Mouse (Mus musculus): Measurements from ENCODE around the gene Dph7.

Dph7 gene

DNA sequence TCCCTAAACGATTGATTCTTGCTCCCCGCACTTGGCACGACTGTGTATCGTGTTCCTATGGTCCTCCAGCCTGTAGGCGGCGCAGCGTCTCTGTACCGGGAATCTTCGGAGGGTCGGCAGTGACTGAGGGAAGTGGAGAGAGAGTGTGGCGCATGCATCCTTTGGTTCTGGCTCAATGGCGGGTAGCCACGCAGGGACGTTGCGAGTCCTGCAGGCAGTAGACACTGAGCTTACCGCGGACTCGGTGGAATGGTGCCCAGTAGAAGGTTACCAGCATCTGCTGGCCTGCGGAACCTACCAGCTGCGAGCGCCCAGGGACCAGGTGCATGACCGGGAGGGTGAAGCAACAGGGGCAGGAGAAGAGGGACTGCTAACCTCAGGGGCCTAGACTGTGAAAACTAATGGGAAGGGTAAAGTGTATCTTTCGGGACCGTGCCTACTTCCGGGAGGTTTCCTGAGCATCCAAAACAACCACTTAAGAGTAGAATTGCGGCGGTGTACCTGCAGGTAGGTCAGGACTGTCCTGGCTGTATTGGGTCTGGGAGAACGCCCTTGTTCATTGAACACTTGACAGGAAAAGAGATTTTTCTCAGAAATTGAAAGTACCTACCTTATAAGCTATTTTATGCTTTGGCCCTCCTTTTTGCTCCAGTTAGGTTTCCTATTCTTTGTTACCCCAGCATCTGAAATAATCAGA lies at the start of gene Dph7:
Gene Dph7, plus strand, starts transcription at position 97 of the 697 bp plus-strand sequence.
- DNase-seq (ENCODE audit: low spot score in 2 of 2): peak; percentile 93 to 95

DNA sequence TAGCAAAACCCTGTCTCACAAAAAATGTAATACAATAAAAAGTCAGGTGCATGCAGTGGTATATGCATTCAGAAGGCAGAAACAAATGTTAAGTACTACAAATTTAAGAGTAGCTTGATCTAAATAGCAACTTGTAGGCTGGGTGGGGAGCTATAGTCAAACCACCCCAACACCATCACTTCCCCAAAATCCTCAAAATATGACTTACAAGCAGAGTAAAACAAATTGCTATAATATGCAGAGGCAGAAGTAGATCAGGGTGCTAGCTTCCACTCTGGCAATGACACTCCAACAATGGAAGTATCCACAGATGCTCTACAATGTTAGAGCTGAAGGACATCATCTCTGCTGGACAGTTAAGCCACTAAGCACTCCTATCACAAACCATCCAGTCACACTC lies 49.6 kb upstream of the Dph7 start:
- DNase-seq (ENCODE audit: low spot score in 2 of 2): no peak

DNA sequence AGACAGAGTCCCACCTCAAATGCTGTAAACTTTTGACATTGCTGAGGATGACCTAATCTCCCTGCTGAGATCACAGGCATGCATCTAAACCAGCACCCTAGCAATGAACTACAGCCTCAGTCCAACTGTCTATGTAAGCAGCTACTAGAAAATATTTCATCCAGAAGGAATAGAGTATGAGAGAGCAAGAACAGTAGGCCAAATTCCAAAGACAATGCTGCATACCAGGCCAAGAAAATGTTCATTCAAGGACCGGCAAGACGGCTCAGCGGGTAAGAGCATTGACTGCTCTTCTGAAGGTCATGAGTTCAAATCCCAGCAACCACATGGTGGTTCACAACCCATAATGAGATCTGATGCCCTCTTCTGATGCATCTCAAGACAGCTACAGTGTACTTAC lies 47.4 kb upstream of the Dph7 start:
- no peak for DNase-seq (ENCODE audit: low spot score in 2 of 2)

DNA sequence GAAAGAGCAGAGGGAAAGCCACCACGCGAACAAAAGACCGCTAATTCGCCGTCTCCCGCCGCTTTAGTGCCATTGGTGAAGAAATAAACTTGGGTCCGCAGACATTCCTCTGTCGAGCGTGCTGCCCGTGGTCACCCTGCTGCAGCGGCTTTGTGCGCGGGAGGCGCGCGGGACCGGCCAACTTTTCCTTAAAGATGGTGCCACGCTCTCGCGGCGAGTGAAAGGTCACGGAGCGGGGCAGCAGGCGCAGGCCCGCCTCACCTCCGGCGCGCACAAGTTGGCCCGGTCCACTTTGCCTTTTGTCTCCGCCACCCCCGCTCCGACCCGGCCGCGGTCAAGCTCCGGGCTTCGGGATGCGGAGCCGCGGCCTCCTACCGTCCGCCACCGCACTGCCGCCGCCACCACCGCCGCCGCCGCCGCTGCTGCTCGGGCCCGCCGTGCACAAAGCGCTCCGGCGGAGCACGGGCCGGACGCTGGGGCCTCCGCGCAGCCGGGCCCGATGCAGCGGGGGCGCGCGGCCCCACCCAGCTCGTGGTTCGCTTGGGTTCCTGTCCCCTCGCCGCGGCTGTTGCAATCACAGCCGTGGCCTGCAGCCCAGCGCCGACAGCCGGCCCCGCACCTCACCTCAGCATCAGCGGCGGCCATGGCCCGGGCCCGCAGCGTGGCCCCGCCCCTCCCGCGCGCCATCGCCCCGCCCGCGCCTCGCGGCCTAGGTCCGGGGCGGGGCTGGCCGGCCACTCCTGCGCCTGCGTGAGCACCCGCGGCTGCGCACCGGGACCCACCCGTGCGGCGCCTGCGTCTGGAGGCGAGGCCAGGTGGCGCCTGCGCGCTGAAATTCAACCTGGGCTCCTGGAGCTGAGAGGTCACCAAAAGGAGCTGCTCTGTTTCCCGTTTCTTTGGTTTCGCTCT lies 43.0 kb upstream of the Dph7 start, which contains the start of gene Ehmt1:
Gene Ehmt1, minus strand, starts transcription at position 685 of the 909 bp plus-strand sequence.
- DNase-seq (ENCODE audit: low spot score in 2 of 2): peak; percentile 90 to 94

DNA sequence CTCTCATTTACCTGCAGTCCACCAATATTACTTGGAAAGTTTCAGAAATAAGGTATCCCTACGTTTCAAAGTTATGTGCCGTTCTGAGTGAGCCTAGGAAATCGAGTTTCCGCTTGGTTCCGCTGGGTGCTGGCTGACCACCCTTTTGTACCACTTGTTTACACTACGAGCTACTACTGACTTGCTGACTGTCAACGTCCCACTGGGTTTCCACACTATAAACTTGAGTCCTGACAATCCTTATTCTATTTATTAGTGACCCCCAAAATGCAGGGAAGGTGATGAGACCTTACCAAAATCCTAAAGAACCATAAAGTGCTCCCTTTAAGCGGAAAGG lies 42.4 kb upstream of the Dph7 start:
- no peak for DNase-seq (ENCODE audit: low spot score in 2 of 2)

DNA sequence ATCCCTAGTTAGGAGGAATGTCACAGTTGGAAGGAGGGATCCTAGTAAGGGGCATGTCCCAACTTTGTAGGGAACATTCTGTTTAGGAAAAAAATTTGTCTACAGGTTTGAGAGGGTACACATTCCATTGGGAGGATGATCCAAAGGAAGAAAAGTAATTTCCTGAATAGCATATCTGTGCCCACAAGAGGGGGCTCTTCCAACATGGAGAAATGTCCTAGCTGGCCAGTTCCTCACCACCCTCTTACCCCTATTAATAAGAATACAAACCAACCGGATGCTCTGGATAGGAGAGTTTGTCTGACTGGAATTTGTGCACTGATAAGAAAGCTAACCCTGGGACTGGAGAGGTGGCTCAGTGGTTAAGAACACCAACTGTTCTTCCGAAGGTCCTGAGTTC lies 38.6 kb upstream of the Dph7 start:
- no peak for DNase-seq (ENCODE audit: low spot score in 2 of 2)

DNA sequence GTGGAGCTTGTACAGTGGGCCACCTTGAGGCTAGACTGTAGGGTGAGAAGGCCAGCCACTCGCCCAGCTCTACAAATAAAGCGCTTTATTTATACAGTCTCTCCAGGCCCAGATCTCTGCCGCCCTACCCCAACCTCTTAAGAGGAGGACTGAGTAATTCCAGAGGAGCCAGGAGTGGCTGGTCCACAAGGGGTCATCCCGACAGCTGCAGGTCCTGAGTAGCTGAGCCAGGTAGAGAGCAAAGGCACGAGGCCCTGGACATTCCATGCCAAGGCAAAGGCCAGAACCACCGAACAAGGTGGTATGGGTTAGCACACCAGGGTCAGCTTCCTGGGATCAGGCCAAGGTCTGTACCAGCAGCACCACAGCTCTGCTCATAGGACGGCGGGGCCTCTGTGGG lies 36.9 kb upstream of the Dph7 start:
- DNase-seq (ENCODE audit: low spot score in 2 of 2): no peak

DNA sequence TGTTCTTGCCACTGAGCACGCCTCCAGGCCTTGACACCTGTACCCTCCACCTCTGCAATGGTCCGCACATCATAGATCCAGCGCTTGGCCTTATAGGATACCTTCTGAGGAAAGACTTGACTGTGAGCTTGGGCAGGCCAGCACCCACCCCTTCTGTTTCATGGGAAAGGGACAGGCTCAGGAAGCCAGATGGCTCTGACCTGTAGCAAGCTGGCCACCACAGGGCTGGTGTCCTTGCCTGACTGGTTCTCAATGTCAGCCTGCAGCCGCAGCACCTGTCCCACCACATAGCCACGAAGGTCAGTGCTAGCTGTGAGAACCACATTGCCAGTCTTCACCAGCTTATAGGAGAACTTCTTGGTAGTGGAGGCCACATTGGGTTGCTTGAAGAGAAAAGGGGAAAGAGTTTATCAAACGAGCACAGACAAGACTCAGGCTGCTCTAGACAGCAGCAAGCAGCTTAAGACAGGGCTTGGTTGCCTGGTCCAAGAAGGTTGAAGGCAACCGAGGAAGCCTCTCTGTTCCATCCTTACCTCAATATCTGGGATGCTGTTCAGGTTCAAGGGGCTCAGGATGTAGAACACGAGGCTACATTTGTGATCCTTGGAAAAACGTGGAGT lies 35.7 kb upstream of the Dph7 start:
- no peak for DNase-seq (ENCODE audit: low spot score in 2 of 2)

DNA sequence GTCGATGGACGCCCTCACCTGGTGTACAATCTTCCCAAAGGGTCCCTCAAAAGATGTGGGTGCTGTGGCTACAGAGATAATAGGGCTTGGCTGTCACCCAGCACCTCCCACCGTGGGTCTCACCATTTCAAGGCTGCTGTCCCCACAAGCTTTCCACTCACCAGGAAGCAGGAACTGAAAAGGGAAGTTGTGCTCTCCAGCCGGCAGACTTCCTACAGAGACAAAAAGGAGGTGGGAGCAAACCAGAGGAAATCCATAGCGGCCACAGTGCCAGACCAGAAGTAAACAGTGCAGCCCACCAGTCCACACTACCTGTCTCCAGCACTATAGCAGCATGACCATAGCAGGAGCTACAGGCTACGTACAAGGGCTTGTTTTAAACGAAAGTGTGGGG lies 35.2 kb upstream of the Dph7 start:
- no peak for DNase-seq (ENCODE audit: low spot score in 2 of 2)

DNA sequence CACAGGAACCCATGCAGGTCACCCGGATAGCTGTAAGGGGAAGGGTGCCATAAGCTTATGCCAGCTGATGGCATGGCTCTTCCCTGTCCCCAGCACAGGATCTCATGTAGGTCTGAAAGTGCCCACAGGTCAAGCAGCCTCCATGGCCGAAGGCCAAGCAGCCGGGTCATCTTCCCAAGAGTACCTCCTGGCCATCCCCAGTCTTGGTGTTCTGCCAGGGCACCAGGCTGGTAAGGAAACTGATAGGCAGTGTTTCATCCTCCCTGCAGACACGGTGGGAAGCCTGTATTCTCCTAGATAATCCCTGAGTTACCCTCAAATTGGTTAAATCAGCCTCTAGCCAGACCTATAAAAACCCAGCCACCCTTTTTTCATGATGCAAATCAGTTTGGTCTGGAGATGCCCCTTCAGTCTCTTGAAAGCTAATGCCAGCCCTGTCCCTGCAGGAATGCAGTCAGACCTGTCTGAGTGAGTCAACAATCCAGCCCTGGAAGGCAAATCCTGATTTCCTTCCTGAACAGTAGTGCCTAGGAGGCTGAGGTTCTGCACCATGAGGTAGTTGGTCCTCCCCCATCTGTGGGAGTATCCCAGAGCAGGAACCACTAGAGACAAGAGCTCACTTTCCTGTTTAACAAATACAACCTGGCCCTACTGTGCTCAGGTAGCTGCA lies 34.3 kb upstream of the Dph7 start:
- DNase-seq (ENCODE audit: low spot score in 2 of 2): no peak

DNA sequence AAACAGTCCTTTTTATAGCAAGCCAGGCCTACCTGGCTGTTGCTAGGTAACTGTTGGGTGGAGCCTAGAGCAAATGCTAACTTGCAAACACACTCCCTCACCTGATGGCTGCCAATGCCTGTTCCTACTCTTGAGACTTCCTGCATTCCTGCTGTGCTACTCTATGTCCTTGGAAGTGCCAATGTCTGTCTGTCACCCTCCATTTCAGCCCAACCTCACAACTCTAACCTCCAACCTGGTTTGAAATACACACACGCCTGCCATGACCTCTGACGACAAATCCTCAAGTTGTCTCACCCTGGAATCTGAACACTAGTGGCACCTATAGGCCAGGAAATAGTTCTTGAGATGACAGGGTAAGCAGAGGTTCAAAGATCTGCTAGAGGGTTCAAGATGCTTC lies 33.1 kb upstream of the Dph7 start:
- DNase-seq (ENCODE audit: low spot score in 2 of 2): no peak

DNA sequence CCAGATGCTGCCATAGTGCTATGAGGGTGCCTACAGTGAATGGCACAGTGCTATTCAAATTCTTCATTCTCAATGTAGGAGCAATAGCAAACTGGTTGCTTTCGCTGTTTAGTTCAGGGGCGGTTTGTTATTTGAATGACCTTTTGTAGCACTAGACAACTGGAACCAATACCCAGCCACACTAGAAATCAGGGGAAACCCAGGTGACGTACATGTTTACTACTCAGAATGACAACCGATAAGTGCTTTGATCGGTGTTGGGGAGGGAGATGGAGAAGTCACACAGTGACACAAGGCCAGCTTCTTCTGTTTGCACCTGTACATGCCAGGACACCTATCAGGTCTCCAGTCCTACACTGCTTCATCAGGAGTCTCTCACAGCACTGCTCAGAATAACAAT lies 32.6 kb upstream of the Dph7 start:
- DNase-seq (ENCODE audit: low spot score in 2 of 2): no peak

DNA sequence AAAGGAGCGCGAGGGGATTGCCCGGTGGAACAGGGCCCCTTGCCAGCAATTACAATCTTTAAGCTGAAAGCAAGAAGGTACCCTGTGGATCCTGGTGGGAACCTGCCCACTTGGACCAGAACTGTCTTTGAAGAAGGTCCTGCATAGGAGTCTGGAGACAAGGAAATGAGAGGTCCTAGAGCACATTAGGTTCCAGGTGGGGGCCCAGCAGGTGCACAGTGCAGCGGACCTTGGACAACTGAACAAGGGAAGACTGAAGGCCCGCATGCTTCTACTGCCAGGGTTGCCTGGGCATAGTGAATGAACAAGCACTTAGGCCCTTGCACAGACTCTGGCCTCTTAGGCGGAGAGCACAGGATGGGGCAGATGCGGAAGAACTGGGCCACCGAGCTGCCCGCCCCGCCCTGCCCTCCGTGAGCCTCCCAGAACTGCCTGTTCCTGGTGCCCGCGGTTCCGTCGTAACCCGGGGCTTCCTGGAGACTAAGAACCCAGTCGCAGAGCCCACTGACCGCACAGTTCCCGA lies 27.7 kb upstream of the Dph7 start:
- peak in 1 of 2 experiments; percentile 35 for DNase-seq (ENCODE audit: low spot score in 2 of 2)

DNA sequence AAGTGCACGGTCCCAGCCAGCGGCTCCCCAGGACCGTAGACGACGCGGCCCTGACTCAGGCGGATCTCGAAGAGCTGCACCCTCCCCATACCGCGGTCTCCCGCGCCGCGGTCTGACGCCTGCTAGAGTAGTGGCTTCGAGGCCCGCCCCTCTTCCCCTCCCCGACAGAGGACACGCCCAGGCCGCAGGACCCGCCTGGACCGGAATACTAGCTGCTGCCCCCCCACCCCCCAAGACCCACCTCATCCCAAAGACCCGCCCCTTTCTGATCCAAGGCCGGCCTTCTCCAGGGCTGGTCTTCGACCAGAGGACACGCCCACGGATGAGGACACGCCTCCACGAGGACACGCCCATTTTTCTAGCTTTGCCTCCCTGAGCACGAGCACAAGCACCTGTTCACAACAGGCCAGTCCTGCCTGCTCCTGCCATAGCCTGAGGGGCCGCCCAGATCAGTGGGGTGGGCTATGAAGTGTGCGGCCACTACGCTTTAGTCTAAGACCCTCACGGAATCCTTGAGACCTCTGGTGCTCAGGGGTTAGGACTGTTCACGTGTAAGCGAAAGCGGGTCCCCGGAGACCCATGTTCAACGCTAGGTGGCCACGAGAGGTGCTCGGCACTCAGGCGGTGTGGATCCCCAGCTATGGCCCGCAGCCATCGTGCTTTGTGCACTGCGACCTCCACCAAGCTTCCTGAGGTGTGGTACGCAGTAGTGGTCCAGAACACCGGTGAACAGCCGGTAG lies 27.0 kb upstream of the Dph7 start, which contains the start of gene Arrdc1:
Gene Arrdc1, minus strand, starts transcription at position 196 of the 740 bp plus-strand sequence.
- peak; percentile 76 to 80 for DNase-seq (ENCODE audit: low spot score in 2 of 2)

DNA sequence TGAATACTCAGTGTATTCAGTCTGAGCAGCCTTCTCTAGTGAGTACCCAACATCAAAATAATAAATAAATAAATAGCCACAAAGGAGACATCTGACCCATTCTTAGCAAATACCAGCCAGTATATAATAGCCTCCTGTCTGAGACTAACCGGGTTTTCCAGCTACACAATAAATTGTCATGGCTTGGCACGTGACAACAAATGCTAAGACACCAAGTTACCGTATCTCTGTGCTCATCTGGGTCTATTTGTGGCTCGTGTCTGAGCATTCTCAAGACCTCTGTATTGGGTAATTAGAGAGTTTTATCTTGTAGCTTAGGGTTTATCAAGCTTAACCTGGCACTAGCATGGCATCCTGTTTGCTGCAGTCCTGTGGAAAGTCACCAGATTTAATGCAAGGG lies 20.1 kb upstream of the Dph7 start:
- DNase-seq (ENCODE audit: low spot score in 2 of 2): no peak

DNA sequence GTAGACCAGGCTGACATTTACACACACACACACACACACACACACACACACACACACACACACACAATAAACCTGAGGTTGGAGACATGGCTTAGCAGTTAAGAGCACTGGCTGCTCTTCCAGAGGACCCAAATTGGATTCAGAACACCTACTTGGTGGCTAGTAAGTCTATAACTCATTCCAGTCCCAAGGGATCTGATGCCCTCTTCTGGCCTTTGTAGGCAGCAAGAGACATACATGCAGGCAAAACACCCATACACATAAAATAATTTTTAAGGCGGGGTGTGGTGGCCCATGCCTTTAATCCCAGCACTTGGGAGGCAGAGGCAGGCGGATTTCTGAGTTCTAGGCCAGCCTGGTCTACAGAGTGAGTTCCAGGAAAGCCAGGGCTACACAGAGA lies 17.9 kb upstream of the Dph7 start:
- DNase-seq (ENCODE audit: low spot score in 2 of 2): peak in 1 of 2 experiments; percentile 11

DNA sequence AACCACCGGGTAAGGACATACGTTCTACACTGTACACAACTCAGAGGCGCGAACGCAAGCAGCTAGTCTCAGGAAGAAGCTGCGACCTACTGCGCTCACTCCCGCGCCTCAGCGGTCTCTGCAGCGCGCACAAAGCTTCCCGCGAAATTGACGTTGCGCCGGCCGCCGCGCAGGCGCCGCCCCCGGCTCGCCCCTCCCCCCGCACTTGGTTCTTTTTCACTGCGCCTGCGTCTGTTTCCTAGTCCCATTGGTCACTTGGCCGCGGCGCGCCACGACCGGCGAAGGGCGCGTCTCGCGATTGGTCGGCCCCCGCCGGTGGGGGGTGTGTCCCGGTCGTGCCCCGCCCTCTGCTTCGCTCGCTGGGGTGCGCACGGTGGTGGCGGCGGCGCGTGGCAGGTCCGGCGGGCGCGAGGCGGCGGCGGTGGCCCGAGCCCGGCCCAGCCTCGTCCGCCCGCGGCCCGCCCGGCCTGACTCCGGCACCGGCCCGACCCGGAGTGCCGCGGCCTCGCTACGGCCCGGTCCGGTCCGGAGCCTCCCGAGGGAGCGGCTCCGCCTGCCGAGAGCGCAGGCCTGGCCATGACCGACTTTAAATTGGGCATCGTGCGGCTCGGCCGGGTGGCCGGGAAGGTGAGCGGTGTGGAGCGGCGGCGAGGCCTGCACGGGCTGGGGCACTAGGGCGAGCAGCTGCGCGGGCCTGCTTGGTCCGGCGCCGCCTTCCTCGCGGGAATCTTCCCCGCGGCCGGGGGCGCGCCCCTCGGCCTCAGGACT lies 12.6 kb upstream of the Dph7 start, which contains the start of gene Zmynd19:
Gene Zmynd19, plus strand, starts transcription at position 372 of the 768 bp plus-strand sequence.
- peak; percentile 97 to 98 for DNase-seq (ENCODE audit: low spot score in 2 of 2)

DNA sequence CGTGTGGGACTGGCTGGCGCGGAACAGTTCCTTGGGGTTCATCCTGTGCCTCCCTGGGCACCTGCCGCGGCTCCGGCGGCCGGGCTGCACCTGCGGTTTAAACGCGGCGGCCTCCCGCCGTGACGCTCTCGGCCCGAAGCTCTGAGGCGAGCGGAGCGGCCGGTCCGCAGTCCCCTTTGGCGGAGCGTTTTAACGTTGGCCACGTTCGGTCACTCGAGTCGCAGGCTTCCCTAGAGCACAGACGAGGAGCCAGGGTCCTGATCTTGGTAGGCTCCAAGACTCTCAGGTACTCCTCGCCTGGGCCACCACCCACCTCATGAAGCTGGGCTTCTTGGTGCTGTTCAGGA lies 12.0 kb upstream of the Dph7 start:
- no peak for DNase-seq (ENCODE audit: low spot score in 2 of 2)

DNA sequence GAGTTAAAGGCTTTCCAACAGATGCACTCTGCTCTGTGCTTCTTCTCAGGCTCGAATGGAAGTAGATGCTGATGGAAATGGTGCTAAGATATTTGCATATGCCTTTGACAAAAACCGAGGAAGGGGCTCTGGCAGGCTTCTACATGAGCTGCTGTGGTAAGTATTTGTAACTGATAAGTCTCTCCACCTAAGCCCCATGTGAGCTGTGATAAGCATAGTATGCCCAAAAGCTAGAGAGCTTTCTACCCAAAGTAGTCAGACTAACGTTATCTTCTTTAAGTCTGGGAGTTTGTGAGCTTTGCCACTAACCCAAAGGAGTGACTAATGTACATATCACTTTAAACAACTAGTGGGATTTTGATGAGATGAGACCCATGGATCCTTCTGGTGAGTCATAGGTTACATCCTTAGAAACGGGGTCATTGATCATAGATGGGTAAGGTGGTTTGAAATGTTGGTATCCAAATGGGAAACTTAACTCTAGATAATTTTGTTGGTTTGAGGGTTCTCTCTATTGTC lies 9.6 kb upstream of the Dph7 start:
- no peak for DNase-seq (ENCODE audit: low spot score in 2 of 2)

DNA sequence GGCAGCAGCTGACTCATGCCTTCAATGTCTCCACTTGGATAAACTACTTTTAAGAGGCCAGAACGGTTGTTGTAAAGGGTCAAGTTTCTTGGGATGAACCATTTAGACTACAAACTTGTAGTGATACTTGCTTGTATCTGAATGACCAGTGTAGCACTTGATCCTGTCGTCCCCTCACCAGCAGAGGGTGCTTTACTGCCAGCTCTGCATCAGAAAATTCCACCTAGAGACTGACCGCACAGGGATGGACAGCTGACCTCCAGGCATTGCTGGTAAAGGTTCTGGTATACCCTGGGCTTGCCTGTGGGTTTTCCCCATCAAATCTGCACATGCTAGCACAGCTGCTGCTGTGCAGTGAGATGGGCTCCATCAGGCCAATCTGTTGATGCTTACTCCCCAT lies 1.3 kb upstream of the Dph7 start:
- peak in 1 of 2 experiments; percentile 41 for DNase-seq (ENCODE audit: low spot score in 2 of 2)

Measured in right cerebral cortex, adult 2 months (tissue).